ENCODE assay signal across 8 mouse cellular contexts in the genomic region with DNA sequence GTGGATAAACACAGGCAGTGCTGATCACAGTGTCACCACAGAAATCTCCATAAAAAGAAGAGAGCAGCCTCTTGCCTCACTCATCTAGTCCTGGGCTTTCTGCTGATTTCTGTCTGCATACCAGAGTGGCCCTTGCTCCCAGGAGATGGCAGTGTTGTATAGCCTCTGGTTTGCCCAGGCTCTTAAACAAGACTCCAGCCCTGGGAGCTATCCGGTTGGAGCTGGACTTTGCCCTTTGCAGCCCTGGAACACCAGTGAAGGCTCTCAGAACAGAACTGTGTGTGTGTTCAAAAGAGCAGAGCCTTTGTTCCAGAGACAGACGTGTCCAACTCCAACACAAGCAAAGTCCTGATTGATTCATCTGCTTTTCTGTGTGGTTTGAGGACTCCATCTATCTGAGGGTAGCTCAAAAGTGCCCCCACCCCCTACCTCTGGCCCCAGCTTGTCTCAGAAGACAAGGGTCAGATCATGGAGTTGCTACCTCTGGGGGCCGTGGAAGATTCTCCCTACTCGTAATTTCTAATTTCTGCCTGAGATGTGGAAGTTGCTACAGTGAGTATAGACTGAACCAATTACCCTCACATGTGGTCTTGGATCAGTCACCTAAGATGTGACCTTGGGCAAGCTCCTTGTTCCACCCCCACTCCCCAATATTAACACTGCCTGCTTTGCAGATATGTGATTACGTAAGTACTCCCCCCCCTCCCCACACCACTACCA.
DNase-seq lines count a peak whose midpoint lies in the region; ATAC-seq and TF ChIP-seq lines count a peak whose summit lies in the region.

No protein-coding gene starts in this region.

- no peak overlapping the region for H3K4me3 ChIP-seq in layer of hippocampus, adult 2 months
- no peak overlapping the region for H3K4me3 ChIP-seq in liver, postnatal 0 days (ENCODE audit: low read depth, low read length)

- H3K9ac ChIP-seq in liver, postnatal 0 days (replicated peaks): no peak overlapping the region

- H3K27me3 ChIP-seq in liver, postnatal 0 days (ENCODE audit: insufficient read depth, low read length): no peaks in the 10 kb centered on the region

- ATAC-seq in hematopoietic stem cell, adult 5-6 weeks (replicated peaks in 1 of 2; ENCODE audit: insufficient read depth in 1 of 2, low FRiP score in 2 of 2, low TSS enrichment in 1 of 2, low read depth in 1 of 2, poor library complexity in 2 of 2, severe bottlenecking in 2 of 2): peak; percentile 64 to 67; a peak in 2 of 4 replicates
- peak; percentile 96 for ATAC-seq in liver, postnatal 0 days

- no peaks in the 10 kb centered on the region for H3K9me3 ChIP-seq in liver, postnatal 0 days (ENCODE audit: low read length)

- no peak for TF ChIP-seq EP300 in liver, postnatal 0 days (IDR thresholded peaks at IDR 0.05; ENCODE audit: low read depth)

- H3K27ac ChIP-seq in layer of hippocampus, adult 2 months: no peak overlapping the region
- H3K27ac ChIP-seq in liver, postnatal 0 days (ENCODE audit: low read depth): peak overlapping the region; percentile 64

- peak; percentile 6 for DNase-seq in MN1 (ENCODE audit: low spot score)
- peak; percentile 88 for DNase-seq in cerebellum, postnatal 10 days
- peak; percentile 36 to 47 for DNase-seq in frontal cortex, postnatal 14 days (ENCODE audit: low spot score in 2 of 2)
- peak; percentile 68 to 70 for DNase-seq in layer of hippocampus, adult 2 months (ENCODE audit: low spot score in 2 of 2)
- DNase-seq in liver, postnatal 0 days: peak; percentile 75
- peak; percentile 64 for DNase-seq in ovary, postnatal 36 days (ENCODE audit: low spot score)
- no peak for DNase-seq in spleen, postnatal 14 days (ENCODE audit: low spot score in 2 of 2)

- no peaks in the 10 kb centered on the region for H3K4me1 ChIP-seq in liver, postnatal 0 days (ENCODE audit: insufficient read depth)

- no peaks in the 10 kb centered on the region for H3K36me3 ChIP-seq in liver, postnatal 0 days (replicated peaks; ENCODE audit: insufficient read depth, low read length)

- H3K4me2 ChIP-seq in liver, postnatal 0 days (ENCODE audit: low read depth, low read length): no peak overlapping the region

- TF ChIP-seq CTCF in layer of hippocampus, adult 2 months (conservative IDR thresholded peaks at IDR 0.05): peak; percentile 89
- TF ChIP-seq CTCF in liver, postnatal 0 days (IDR thresholded peaks at IDR 0.05; ENCODE audit: low read depth): peak; percentile 82

- WGBS in liver, postnatal 0 days (ENCODE audit: insufficient replicate concordance): 38% methylated on average over 5 of the region's 5 CpGs

Comparison
In these comparisons a context has a peak if more than half of its experiments do, and no peak if none do; other contexts are left out.
1. DNase-seq: peak in MN1 (single experiment), cerebellum, postnatal 10 days (2 of 2), frontal cortex, postnatal 14 days (2 of 2), layer of hippocampus, adult 2 months (2 of 2), liver, postnatal 0 days (single experiment) and ovary, postnatal 36 days (single experiment); none in spleen, postnatal 14 days (0 of 2).